Mouse (Mus musculus) midbrain, embryonic 10.5 days (tissue): ENCODE results near the gene Sdk2. TPM values are rescaled to one million over a fixed set of nuclear protein-coding genes. Genes with fewer than 3 reads are reported as not detected.

Experiments
- DNase-seq: peaks from one replicate; pipeline ENCODE4 v3.0.0-alpha.2; 2017; ENCODE audit warnings: low spot score
- H3K27ac ChIP-seq: fragments of 300-500 bp; sonication (generic); replicated peaks from 2 replicates; pipeline ENCODE4 v1.5.1; 2016; ENCODE audit warnings: mild to moderate bottlenecking
- H3K27me3 ChIP-seq: fragments of 300-500 bp; sonication (generic); 2 replicates; pipeline ENCODE4 v1.6.1; 2016; ENCODE audit warnings: low read depth, mild to moderate bottlenecking; ENCODE audit not compliant: poor library complexity, severe bottlenecking
- H3K36me3 ChIP-seq: fragments of 300-500 bp; sonication (generic); 2 replicates; pipeline ENCODE4 v1.6.1; 2016; ENCODE audit warnings: mild to moderate bottlenecking, moderate library complexity
- H3K4me1 ChIP-seq: fragments of 300-500 bp; sonication (generic); 2 replicates; pipeline ENCODE4 v1.6.1; 2016
- H3K4me3 ChIP-seq: fragments of 300-500 bp; sonication (generic); 2 replicates; pipeline ENCODE4 v1.5.1; 2016; ENCODE audit warnings: mild to moderate bottlenecking, moderate library complexity
- H3K9me3 ChIP-seq: fragments of 300-500 bp; sonication (generic); replicated peaks from 2 replicates; pipeline ENCODE4 v1.6.1; 2016; ENCODE audit warnings: mild to moderate bottlenecking
- WGBS: fragments of 180-500 bp; shearing (Covaris S2); methylation state at CpG from one replicate; pipeline ENCODE4 v1.1.7; 2016; 5-methylcytosine and 5-hydroxymethylcytosine counted together
- polyA plus RNA-seq: library from polyadenylated mRNA; unstranded; fragments of >200 nt; fragmentation: Nextera tagmentation; extraction: Ambion mirVana; gene quantifications from 2 replicates; pipeline ENCODE4 v1.2.1, GENCODE M21; 2016

The Sdk2 gene
- polyA plus RNA-seq, 1 experiment from 2014 or later, result 4.5 TPM

GRCm38 (mm10) chr11:114066098-114066950 lies 522 bp downstream of the Sdk2 start:
- H3K27me3 ChIP-seq, result peaks cover 96% of the 10 kb centered on the region
- peak; percentile 67 for DNase-seq
- H3K4me1 ChIP-seq, result peaks cover 88% of the 10 kb centered on the region
- no peaks in the 10 kb centered on the region for H3K9me3 ChIP-seq
- H3K27ac ChIP-seq, result peak overlapping the region; percentile 94
- WGBS, result under 1% methylated on average over 90 of the region's 90 CpGs
- H3K4me3 ChIP-seq, result peak overlapping the region; percentile 85
- no peaks in the 10 kb centered on the region for H3K36me3 ChIP-seq

GRCm38 (mm10) chr11:114065596-114065995 lies 1.2 kb downstream of the Sdk2 start:
- Histone ChIP-seq H3K27me3 (peaks cover 97% of the 10 kb centered on the region), H3K4me3 (peak overlapping the region; percentile 85), H3K36me3 (no peaks in the 10 kb centered on the region), H3K27ac (peak overlapping the region; percentile 94), H3K4me1 (peaks cover 95% of the 10 kb centered on the region), H3K9me3 (no peaks in the 10 kb centered on the region)
- peak; percentile 32 for DNase-seq
- 2% methylated on average over 19 of the region's 19 CpGs for WGBS

GRCm38 (mm10) chr11:114064871-114065388 lies 1.9 kb downstream of the Sdk2 start:
- H3K27ac ChIP-seq, result peak overlapping the region; percentile 94
- peaks cover 96% of the 10 kb centered on the region for H3K4me1 ChIP-seq
- WGBS, result under 1% methylated on average over 32 of the region's 32 CpGs

GRCm38 (mm10) chr11:114061946-114062345 lies 4.9 kb downstream of the Sdk2 start:
- peaks cover 84% of the 10 kb centered on the region for H3K4me1 ChIP-seq
- 79% methylated on average over 7 of the region's 7 CpGs for WGBS
- DNase-seq, result no peak
- no peak overlapping the region for H3K4me3 ChIP-seq
- no peak overlapping the region for H3K27ac ChIP-seq
- no peaks in the 10 kb centered on the region for H3K9me3 ChIP-seq
- H3K27me3 ChIP-seq, result peaks cover 71% of the 10 kb centered on the region
- no peaks in the 10 kb centered on the region for H3K36me3 ChIP-seq

More at GRCm38 (mm10) chr11:114064871-114065388, 1.9 kb downstream of the Sdk2 start:
- no peaks in the 10 kb centered on the region for H3K9me3 ChIP-seq
- no peaks in the 10 kb centered on the region for H3K36me3 ChIP-seq
- peak overlapping the region; percentile 85 for H3K4me3 ChIP-seq
- H3K27me3 ChIP-seq, result peaks cover 96% of the 10 kb centered on the region
- DNase-seq, result peak; percentile 57

GRCm38 (mm10) chr11:114061265-114061664 lies 5.6 kb downstream of the Sdk2 start:
- H3K27ac ChIP-seq, result no peak overlapping the region
- WGBS, result 70% methylated on average over 2 of the region's 2 CpGs

GRCm38 (mm10) chr11:114056351-114056750 lies 10.5 kb downstream of the Sdk2 start:
- H3K27me3 ChIP-seq, result peaks cover 16% of the 10 kb centered on the region
- H3K9me3 ChIP-seq, result no peaks in the 10 kb centered on the region
- H3K4me3 ChIP-seq, result no peak overlapping the region
- DNase-seq, result no peak
- H3K36me3 ChIP-seq, result no peaks in the 10 kb centered on the region
- 50% methylated on average over 2 of the region's 2 CpGs for WGBS
- peaks cover 52% of the 10 kb centered on the region for H3K4me1 ChIP-seq
- no peak overlapping the region for H3K27ac ChIP-seq

More at GRCm38 (mm10) chr11:114061265-114061664, 5.6 kb downstream of the Sdk2 start:
- H3K9me3 ChIP-seq, result no peaks in the 10 kb centered on the region
- H3K4me3 ChIP-seq, result no peak overlapping the region
- H3K36me3 ChIP-seq, result no peaks in the 10 kb centered on the region
- no peak for DNase-seq
- peaks cover 77% of the 10 kb centered on the region for H3K4me1 ChIP-seq
- peaks cover 64% of the 10 kb centered on the region for H3K27me3 ChIP-seq

GRCm38 (mm10) chr11:114054581-114055315 lies 12.1 kb downstream of the Sdk2 start:
- Histone ChIP-seq H3K4me3 (no peak overlapping the region), H3K9me3 (no peaks in the 10 kb centered on the region), H3K4me1 (peaks cover 52% of the 10 kb centered on the region), H3K36me3 (no peaks in the 10 kb centered on the region), H3K27me3 (0 out of 2 replicates have a peak, but pooled peaks cover 2% of the 10 kb centered on the region), H3K27ac (no peak overlapping the region; the same call in 1 of the 2 replicates)
- no peak for DNase-seq
- 83% methylated on average over 17 of the region's 17 CpGs for WGBS

GRCm38 (mm10) chr11:114051361-114051760 lies 15.5 kb downstream of the Sdk2 start:
- peaks cover 5% of the 10 kb centered on the region for H3K36me3 ChIP-seq
- peaks cover 61% of the 10 kb centered on the region for H3K4me1 ChIP-seq
- DNase-seq, result no peak
- H3K9me3 ChIP-seq, result no peaks in the 10 kb centered on the region; the same call in 1 of the 2 replicates
- H3K27ac ChIP-seq, result 0 out of 2 replicates have a peak overlapping the region, but pooled peaks have one; percentile 0
- 0 out of 2 replicates have a peak, but pooled peaks cover 8% of the 10 kb centered on the region for H3K27me3 ChIP-seq
- WGBS, result 81% methylated on average over 4 of the region's 4 CpGs
- H3K4me3 ChIP-seq, result no peak overlapping the region

- Histone ChIP-seq H3K4me3 (no peak overlapping the region), H3K9me3 (no peaks in the 10 kb centered on the region; the same call in 1 of the 2 replicates), H3K4me1 (peaks cover 60% of the 10 kb centered on the region), H3K36me3 (peaks cover 5% of the 10 kb centered on the region), H3K27ac (0 out of 2 replicates have a peak overlapping the region, but pooled peaks have one; percentile 34), H3K27me3 (0 out of 2 replicates have a peak, but pooled peaks cover 8% of the 10 kb centered on the region)
- DNase-seq, result no peak
- WGBS, result 89% methylated on average over 3 of the region's 3 CpGs
Measured at GRCm38 (mm10) chr11:114050511-114050910, 16.3 kb downstream of the Sdk2 start.

GRCm38 (mm10) chr11:114047887-114048331 lies 18.9 kb downstream of the Sdk2 start:
- H3K36me3 ChIP-seq, result peaks cover 5% of the 10 kb centered on the region
- no peaks in the 10 kb centered on the region; the same call in 1 of the 2 replicates for H3K9me3 ChIP-seq
- peak overlapping the region; percentile 23; the same call in 1 of the 2 replicates for H3K4me3 ChIP-seq
- peak overlapping the region; percentile 80 for H3K27ac ChIP-seq
- 8% methylated on average over 10 of the region's 10 CpGs for WGBS
- DNase-seq, result peak; percentile 78
- H3K4me1 ChIP-seq, result peaks cover 67% of the 10 kb centered on the region
- H3K27me3 ChIP-seq, result peaks cover 11% of the 10 kb centered on the region; the same call in 1 of the 2 replicates

GRCm38 (mm10) chr11:114046927-114047326 lies 19.9 kb downstream of the Sdk2 start:
- Histone ChIP-seq H3K4me3 (no peak overlapping the region), H3K36me3 (peaks cover 5% of the 10 kb centered on the region), H3K27ac (no peak overlapping the region), H3K9me3 (no peaks in the 10 kb centered on the region; the same call in 1 of the 2 replicates), H3K4me1 (peaks cover 70% of the 10 kb centered on the region), H3K27me3 (peaks cover 19% of the 10 kb centered on the region; the same call in 1 of the 2 replicates)
- no peak for DNase-seq
- WGBS, result 95% methylated on average over 5 of the region's 5 CpGs

GRCm38 (mm10) chr11:114044373-114044772 lies 22.5 kb downstream of the Sdk2 start:
- DNase-seq, result no peak
- 0 out of 2 replicates have a peak overlapping the region, but pooled peaks have one; percentile 50 for H3K27ac ChIP-seq
- H3K4me3 ChIP-seq, result no peak overlapping the region
- peaks cover 21% of the 10 kb centered on the region; the same call in 1 of the 2 replicates for H3K27me3 ChIP-seq
- WGBS, result 83% methylated on average over 4 of the region's 4 CpGs
- H3K9me3 ChIP-seq, result no peaks in the 10 kb centered on the region; the same call in 1 of the 2 replicates
- H3K4me1 ChIP-seq, result peaks cover 75% of the 10 kb centered on the region
- H3K36me3 ChIP-seq, result peaks cover 5% of the 10 kb centered on the region
